Mouse (Mus musculus) forebrain, embryonic 14.5 days (tissue): ENCODE measurements around the gene Nlk. TPM values are rescaled to one million over a fixed set of nuclear protein-coding genes. Genes with fewer than 3 reads are reported as not detected.

Source experiments
- ATAC-seq: fragments of 200-750 bp; cut with Nextera tagmentation; 2 replicates; pipeline ENCODE4 v1.8.0; 2017; ENCODE audit warnings: mild to moderate bottlenecking, moderate library complexity
- DNase-seq: peaks from one replicate; pipeline ENCODE4 v3.0.0-alpha.2; 2015; ENCODE audit warnings: low spot score
- H3K27ac ChIP-seq: fragments of 300-500 bp; sonication (generic); 2 replicates; pipeline ENCODE4 v1.5.1; 2014; ENCODE audit warnings: low read depth, mild to moderate bottlenecking, control low read depth, low read length, moderate library complexity
- H3K27me3 ChIP-seq: fragments of 300-500 bp; sonication (generic); replicated peaks from 2 replicates; pipeline ENCODE4 v1.6.1; 2014; ENCODE audit warnings: low read length, control low read depth, mixed read lengths; ENCODE audit not compliant: control insufficient read depth, insufficient read depth
- H3K36me3 ChIP-seq: fragments of 300-500 bp; sonication (generic); 2 replicates; pipeline ENCODE4 v1.6.1; 2014; ENCODE audit warnings: low read length, control low read depth; ENCODE audit not compliant: control insufficient read depth, insufficient read depth
- H3K4me1 ChIP-seq: fragments of 300-500 bp; sonication (generic); 2 replicates; pipeline ENCODE4 v1.6.1; 2014; ENCODE audit warnings: antibody characterized with exemption, low read length, control low read depth; ENCODE audit not compliant: control insufficient read depth, insufficient read depth
- H3K4me2 ChIP-seq: fragments of 300-500 bp; sonication (generic); 2 replicates; pipeline ENCODE4 v1.6.1; 2014; ENCODE audit warnings: mild to moderate bottlenecking, control low read depth, low read length
- H3K4me3 ChIP-seq: fragments of 300-500 bp; sonication (generic); 2 replicates; pipeline ENCODE4 v1.5.1; 2014; ENCODE audit warnings: low read depth, low read length, control low read depth
- H3K9ac ChIP-seq: fragments of 300-500 bp; sonication (generic); 2 replicates; pipeline ENCODE4 v1.6.1; 2014; ENCODE audit warnings: mild to moderate bottlenecking, low read length, control low read depth, moderate library complexity
- H3K9me3 ChIP-seq: fragments of 300-500 bp; sonication (generic); replicated peaks from 2 replicates; pipeline ENCODE4 v1.6.1; 2016; ENCODE audit warnings: low read length, control low read depth, mixed read lengths; ENCODE audit not compliant: control insufficient read depth
- WGBS: fragments of 180-500 bp; shearing (Covaris S2); extraction: QIAGEN DNeasy Blood & Tissue Kit; methylation state at CpG from one replicate; pipeline ENCODE4 v1.1.7; 2014; 5-methylcytosine and 5-hydroxymethylcytosine counted together
- polyA plus RNA-seq: library from polyadenylated mRNA; unstranded; fragments of >200 nt; fragmentation: Nextera tagmentation; extraction: Ambion mirVana; gene quantifications from 2 replicates; pipeline ENCODE4 v1.2.1, GENCODE M21; 2014

The Nlk gene
- polyA plus RNA-seq = 31.6 and 38.0 TPM in 2 replicates

GRCm38 (mm10) chr11:78696777-78697752 is at the start of gene Nlk:
Gene Nlk, minus strand, starts transcription at chr11:78697373.
- H3K4me1 ChIP-seq = peaks cover 37% of the 10 kb centered on the region
- H3K9me3 ChIP-seq = no peaks in the 10 kb centered on the region
- peak within 1 kb of the TSS; percentile 69 for H3K4me2 ChIP-seq
- H3K4me3 ChIP-seq = peak within 1 kb of the TSS; percentile 74
- under 1% methylated on average over 40 of the region's 65 CpGs for WGBS
- H3K27me3 ChIP-seq = no peaks in the 10 kb centered on the region
- no peaks in the 10 kb centered on the region for H3K36me3 ChIP-seq
- ATAC-seq (peak; percentile 99), DNase-seq (peak; percentile 99)
- peak within 1 kb of the TSS; percentile 90 for H3K27ac ChIP-seq
- H3K9ac ChIP-seq = peak within 1 kb of the TSS; percentile 83

GRCm38 (mm10) chr11:78746264-78746663 is 49.1 kb upstream of the Nlk start:
- no peak overlapping the region for H3K27ac ChIP-seq
- DNase-seq (no peak), ATAC-seq (no peak)
- no peaks in the 10 kb centered on the region for H3K9me3 ChIP-seq
- H3K27me3 ChIP-seq = no peaks in the 10 kb centered on the region
- peaks cover 11% of the 10 kb centered on the region for H3K4me1 ChIP-seq
- H3K9ac ChIP-seq = no peak overlapping the region
- H3K4me2 ChIP-seq = no peak overlapping the region
- WGBS = 92% methylated on average over 7 of the region's 7 CpGs
- no peak overlapping the region for H3K4me3 ChIP-seq
- H3K36me3 ChIP-seq = no peaks in the 10 kb centered on the region

- Histone ChIP-seq H3K4me2 (no peak overlapping the region), H3K27me3 (no peaks in the 10 kb centered on the region), H3K4me1 (peaks cover 9% of the 10 kb centered on the region), H3K4me3 (no peak overlapping the region), H3K9me3 (no peaks in the 10 kb centered on the region), H3K9ac (no peak overlapping the region), H3K27ac (no peak overlapping the region), H3K36me3 (no peaks in the 10 kb centered on the region)
- DNase-seq (no peak), ATAC-seq (no peak)
- WGBS = 63% methylated on average over 4 of the region's 4 CpGs
Observed at GRCm38 (mm10) chr11:78745475-78745874, 48.3 kb upstream of the Nlk start.

GRCm38 (mm10) chr11:78742461-78742860 is 45.3 kb upstream of the Nlk start:
- ATAC-seq (peak; percentile 20; the same call in 1 of the 2 replicates), DNase-seq (no peak)
- 50% methylated on average over 3 of the region's 3 CpGs for WGBS
- Histone ChIP-seq H3K9me3 (no peaks in the 10 kb centered on the region), H3K9ac (no peak overlapping the region), H3K4me3 (no peak overlapping the region), H3K27ac (peak overlapping the region; percentile 68; the same call in 1 of the 2 replicates), H3K36me3 (no peaks in the 10 kb centered on the region), H3K27me3 (no peaks in the 10 kb centered on the region), H3K4me1 (peaks cover 10% of the 10 kb centered on the region), H3K4me2 (no peak overlapping the region)

GRCm38 (mm10) chr11:78741958-78742357 is 44.8 kb upstream of the Nlk start:
- Histone ChIP-seq H3K36me3 (no peaks in the 10 kb centered on the region), H3K9me3 (no peaks in the 10 kb centered on the region), H3K4me2 (no peak overlapping the region), H3K4me1 (peaks cover 14% of the 10 kb centered on the region), H3K27me3 (no peaks in the 10 kb centered on the region), H3K9ac (no peak overlapping the region), H3K27ac (peak overlapping the region; percentile 68; the same call in 1 of the 2 replicates), H3K4me3 (no peak overlapping the region)
- 15% methylated on average over 7 of the region's 7 CpGs for WGBS
- ATAC-seq (peak; percentile 80), DNase-seq (peak; percentile 87)

GRCm38 (mm10) chr11:78739361-78739760 is 42.2 kb upstream of the Nlk start:
- ATAC-seq = no peak
- H3K4me2 ChIP-seq = no peak overlapping the region
- H3K36me3 ChIP-seq = no peaks in the 10 kb centered on the region
- no peak overlapping the region for H3K9ac ChIP-seq
- no peaks in the 10 kb centered on the region for H3K9me3 ChIP-seq
- no peak overlapping the region for H3K4me3 ChIP-seq
- H3K4me1 ChIP-seq = peaks cover 16% of the 10 kb centered on the region
- no peak overlapping the region for H3K27ac ChIP-seq
- DNase-seq = no peak
- H3K27me3 ChIP-seq = no peaks in the 10 kb centered on the region

GRCm38 (mm10) chr11:78736877-78737408 is 39.8 kb upstream of the Nlk start:
- no peaks in the 10 kb centered on the region for H3K27me3 ChIP-seq
- no peaks in the 10 kb centered on the region for H3K36me3 ChIP-seq
- H3K9ac ChIP-seq = no peak overlapping the region
- H3K4me2 ChIP-seq = no peak overlapping the region
- ATAC-seq = peak; percentile 58
- WGBS = 26% methylated on average over 3 of the region's 3 CpGs
- no peak overlapping the region for H3K4me3 ChIP-seq
- DNase-seq = peak; percentile 70
- H3K9me3 ChIP-seq = no peaks in the 10 kb centered on the region
- H3K4me1 ChIP-seq = peaks cover 7% of the 10 kb centered on the region; the same call in 1 of the 2 replicates
- no peak overlapping the region for H3K27ac ChIP-seq

- DNase-seq = no peak
- no peak overlapping the region for H3K9ac ChIP-seq
- 95% methylated on average over 1 of the region's 1 CpGs for WGBS
- no peak overlapping the region for H3K27ac ChIP-seq
- H3K4me2 ChIP-seq = no peak overlapping the region
- H3K27me3 ChIP-seq = no peaks in the 10 kb centered on the region
- H3K36me3 ChIP-seq = no peaks in the 10 kb centered on the region
- H3K4me3 ChIP-seq = no peak overlapping the region
- peaks cover 7% of the 10 kb centered on the region; the same call in 1 of the 2 replicates for H3K4me1 ChIP-seq
- no peaks in the 10 kb centered on the region for H3K9me3 ChIP-seq
- no peak for ATAC-seq
Observed at GRCm38 (mm10) chr11:78735168-78735567, 38.0 kb upstream of the Nlk start.

GRCm38 (mm10) chr11:78732619-78733018 is 35.4 kb upstream of the Nlk start:
- ATAC-seq (no peak), DNase-seq (no peak)
- Histone ChIP-seq H3K36me3 (no peaks in the 10 kb centered on the region), H3K27ac (no peak overlapping the region), H3K4me3 (no peak overlapping the region), H3K4me1 (peaks cover 7% of the 10 kb centered on the region; the same call in 1 of the 2 replicates), H3K9ac (no peak overlapping the region), H3K27me3 (no peaks in the 10 kb centered on the region), H3K9me3 (no peaks in the 10 kb centered on the region), H3K4me2 (no peak overlapping the region)
- 88% methylated on average over 6 of the region's 6 CpGs for WGBS
